Mouse (Mus musculus) midbrain, embryonic 14.5 days (tissue): Measurements from ENCODE around the gene Chrm3. TPM values are rescaled to one million over a fixed set of nuclear protein-coding genes. Genes with fewer than 3 reads are reported as not detected.

Experiments used
- ATAC-seq: fragments of 200-750 bp; cut with Nextera tagmentation; 2 replicates; pipeline ENCODE4 v1.8.0; 2017; ENCODE audit warnings: moderate number of reproducible peaks, moderate library complexity; ENCODE audit not compliant: low FRiP score, low TSS enrichment
- DNase-seq: peaks from one replicate; pipeline ENCODE4 v3.0.0-alpha.2; 2015
- H3K27ac ChIP-seq: fragments of 300-500 bp; sonication (generic); replicated peaks from 2 replicates; pipeline ENCODE4 v1.5.1; 2014; ENCODE audit warnings: mild to moderate bottlenecking, low read depth, low read length, moderate library complexity
- H3K27me3 ChIP-seq: fragments of 300-500 bp; sonication (generic); 2 replicates; pipeline ENCODE4 v1.6.1; 2014; ENCODE audit warnings: low read length, control low read depth, mixed read lengths; ENCODE audit not compliant: control insufficient read depth, insufficient read depth
- H3K36me3 ChIP-seq: fragments of 300-500 bp; sonication (generic); 2 replicates; pipeline ENCODE4 v1.6.1; 2014; ENCODE audit warnings: low read length, control low read depth; ENCODE audit not compliant: control insufficient read depth, insufficient read depth
- H3K4me1 ChIP-seq: fragments of 300-500 bp; sonication (generic); 2 replicates; pipeline ENCODE4 v1.6.1; 2014; ENCODE audit warnings: mild to moderate bottlenecking, antibody characterized with exemption, low read length, control low read depth; ENCODE audit not compliant: control insufficient read depth, insufficient read depth
- H3K4me2 ChIP-seq: fragments of 300-500 bp; sonication (generic); 2 replicates; pipeline ENCODE4 v1.6.1; 2014; ENCODE audit warnings: mild to moderate bottlenecking, low read length, moderate library complexity
- H3K4me3 ChIP-seq: fragments of 300-500 bp; sonication (generic); replicated peaks from 2 replicates; pipeline ENCODE4 v1.5.1; 2014; ENCODE audit warnings: low read depth, low read length
- H3K9ac ChIP-seq: fragments of 300-500 bp; sonication (generic); replicated peaks from 2 replicates; pipeline ENCODE4 v1.6.1; 2014; ENCODE audit warnings: mild to moderate bottlenecking, low read length, moderate library complexity
- H3K9me3 ChIP-seq: fragments of 300-500 bp; sonication (generic); 2 replicates; pipeline ENCODE4 v1.6.1; 2016; ENCODE audit warnings: low read length, control low read depth, mixed read lengths; ENCODE audit not compliant: control insufficient read depth
- WGBS: fragments of 180-500 bp; shearing (Covaris S2); extraction: QIAGEN DNeasy Blood & Tissue Kit; methylation state at CpG from one replicate; pipeline ENCODE4 v1.1.7; 2014; 5-methylcytosine and 5-hydroxymethylcytosine counted together
- polyA plus RNA-seq: library from polyadenylated mRNA; unstranded; fragments of >200 nt; fragmentation: Nextera tagmentation; extraction: Ambion mirVana; gene quantifications from 2 replicates; pipeline ENCODE4 v1.2.1, GENCODE M21; 2014

The Chrm3 gene
- polyA plus RNA-seq, 1 experiment from 2014 or later: 2.7 TPM

DNA sequence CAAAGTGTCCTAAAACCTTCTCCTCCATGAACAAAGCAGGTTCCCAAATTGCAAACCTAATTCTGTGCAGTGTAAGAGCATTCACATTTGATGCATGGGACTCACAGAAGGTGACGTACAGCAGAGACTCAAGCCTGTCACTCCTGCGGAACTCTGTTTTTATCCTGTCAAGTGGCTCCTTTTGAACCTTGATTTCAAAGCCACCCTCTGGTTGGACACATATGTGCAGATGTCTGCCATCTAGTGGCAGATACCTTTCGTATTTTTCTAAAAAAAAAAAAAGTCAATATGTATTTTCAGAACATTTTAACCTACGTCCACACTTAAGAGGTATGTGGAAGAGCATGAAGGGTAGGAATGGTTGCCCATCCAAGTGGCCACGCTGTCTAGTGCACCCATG, 16.3 kb downstream of the Chrm3 start:
- 75% methylated on average over 5 of the region's 5 CpGs for WGBS
- no peak for ATAC-seq
- Histone ChIP-seq H3K4me3 (no peak overlapping the region), H3K27ac (no peak overlapping the region), H3K36me3 (no peaks in the 10 kb centered on the region), H3K4me1 (no peaks in the 10 kb centered on the region), H3K4me2 (no peak overlapping the region), H3K9ac (no peak overlapping the region), H3K27me3 (no peaks in the 10 kb centered on the region), H3K9me3 (no peaks in the 10 kb centered on the region)
- DNase-seq: no peak

DNA sequence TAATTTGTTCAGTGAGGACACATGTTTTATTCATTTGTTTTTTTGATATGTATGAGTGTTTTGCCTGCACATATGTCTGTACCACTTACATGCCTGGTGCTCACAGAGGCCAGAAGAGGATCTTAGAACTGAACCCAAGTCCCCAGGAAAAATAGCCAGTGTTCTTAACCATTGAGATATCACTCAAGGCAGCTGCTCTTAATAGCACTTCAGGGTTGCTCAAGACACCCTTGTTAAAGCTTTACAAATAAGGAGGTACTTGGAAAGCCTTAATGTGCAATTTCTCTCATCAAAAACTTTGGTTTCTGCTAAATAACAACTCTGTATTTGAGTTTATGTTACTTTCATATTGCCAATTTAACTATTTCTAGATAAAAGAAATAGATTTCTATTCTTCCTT, 25.1 kb downstream of the Chrm3 start:
- ATAC-seq (no peak), DNase-seq (no peak)
- Histone ChIP-seq H3K9me3 (no peaks in the 10 kb centered on the region), H3K4me2 (no peak overlapping the region), H3K36me3 (no peaks in the 10 kb centered on the region), H3K4me3 (no peak overlapping the region), H3K27me3 (no peaks in the 10 kb centered on the region), H3K4me1 (no peaks in the 10 kb centered on the region), H3K9ac (no peak overlapping the region), H3K27ac (no peak overlapping the region)

DNA sequence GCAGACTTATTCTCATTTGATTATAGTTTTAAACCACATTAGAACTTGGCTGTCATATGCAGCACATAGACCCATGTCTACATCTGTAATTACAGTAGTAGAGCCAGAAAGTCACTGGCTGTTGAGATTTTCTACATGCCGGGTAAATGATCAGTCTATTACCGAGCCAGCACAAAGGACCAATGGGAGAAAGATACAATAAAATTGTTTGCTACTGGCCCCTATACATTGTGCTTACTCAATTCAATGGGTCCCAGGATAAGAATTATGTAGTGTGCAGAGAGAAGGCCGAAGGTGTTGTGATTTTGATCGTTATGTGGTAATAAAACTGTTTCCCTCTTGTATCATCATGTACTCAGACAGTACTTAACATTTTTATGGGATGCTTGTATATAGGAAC, 27.9 kb downstream of the Chrm3 start:
- Histone ChIP-seq H3K27me3 (no peaks in the 10 kb centered on the region), H3K9ac (no peak overlapping the region), H3K4me1 (no peaks in the 10 kb centered on the region), H3K36me3 (no peaks in the 10 kb centered on the region), H3K4me2 (no peak overlapping the region), H3K4me3 (no peak overlapping the region), H3K9me3 (no peaks in the 10 kb centered on the region), H3K27ac (no peak overlapping the region)
- DNase-seq: no peak
- 97% methylated on average over 4 of the region's 4 CpGs for WGBS
- ATAC-seq: no peak

DNA sequence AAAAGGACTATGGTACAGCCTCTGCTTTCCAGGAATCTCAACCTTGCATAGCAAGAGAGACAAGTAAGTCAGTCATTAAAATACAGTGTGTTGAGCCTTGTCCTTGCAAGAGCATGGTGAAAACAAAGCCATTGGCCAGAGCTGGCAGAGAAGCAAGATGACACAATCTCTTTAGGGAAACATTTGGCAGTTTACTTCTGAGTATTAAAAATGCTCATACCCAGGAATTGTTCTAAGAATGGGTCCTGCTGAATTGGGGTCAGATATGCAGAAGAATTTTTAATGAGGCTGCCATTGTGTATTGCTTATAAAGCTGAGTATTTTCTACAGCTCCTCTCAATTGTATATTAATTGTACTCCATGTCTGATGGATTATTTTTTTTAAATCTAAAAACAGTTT, 50.8 kb downstream of the Chrm3 start:
- ATAC-seq: no peak
- Histone ChIP-seq H3K4me3 (no peak overlapping the region), H3K27me3 (no peaks in the 10 kb centered on the region), H3K9ac (no peak overlapping the region), H3K27ac (no peak overlapping the region), H3K9me3 (no peaks in the 10 kb centered on the region), H3K36me3 (no peaks in the 10 kb centered on the region), H3K4me1 (no peaks in the 10 kb centered on the region), H3K4me2 (no peak overlapping the region)
- DNase-seq: no peak

DNA sequence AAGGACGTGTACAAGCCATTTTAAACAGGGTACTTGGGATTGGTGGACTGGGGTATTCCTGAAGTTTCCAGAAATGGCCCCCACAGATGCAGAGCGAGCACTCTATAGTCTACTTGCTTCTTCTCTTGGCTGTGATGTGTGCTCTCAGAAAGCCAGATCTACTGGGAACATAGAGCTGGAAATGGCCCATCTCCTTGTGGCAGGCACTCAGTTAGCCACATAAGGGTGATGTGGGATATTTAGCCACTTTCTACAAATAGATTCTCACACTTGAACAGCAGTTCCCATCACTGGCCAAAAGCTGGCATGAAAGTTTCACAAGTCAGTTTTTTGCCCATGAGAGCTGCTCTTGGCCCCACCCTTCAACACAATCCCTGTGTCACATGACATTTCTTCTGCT, 65.5 kb downstream of the Chrm3 start:
- ATAC-seq (no peak), DNase-seq (no peak)
- 83% methylated on average over 2 of the region's 2 CpGs for WGBS
- H3K4me1 ChIP-seq: no peaks in the 10 kb centered on the region
- no peak overlapping the region for H3K4me3 ChIP-seq
- H3K36me3 ChIP-seq: no peaks in the 10 kb centered on the region
- H3K27ac ChIP-seq: no peak overlapping the region
- no peaks in the 10 kb centered on the region for H3K9me3 ChIP-seq
- no peak overlapping the region for H3K4me2 ChIP-seq
- no peak overlapping the region for H3K9ac ChIP-seq
- no peaks in the 10 kb centered on the region for H3K27me3 ChIP-seq

DNA sequence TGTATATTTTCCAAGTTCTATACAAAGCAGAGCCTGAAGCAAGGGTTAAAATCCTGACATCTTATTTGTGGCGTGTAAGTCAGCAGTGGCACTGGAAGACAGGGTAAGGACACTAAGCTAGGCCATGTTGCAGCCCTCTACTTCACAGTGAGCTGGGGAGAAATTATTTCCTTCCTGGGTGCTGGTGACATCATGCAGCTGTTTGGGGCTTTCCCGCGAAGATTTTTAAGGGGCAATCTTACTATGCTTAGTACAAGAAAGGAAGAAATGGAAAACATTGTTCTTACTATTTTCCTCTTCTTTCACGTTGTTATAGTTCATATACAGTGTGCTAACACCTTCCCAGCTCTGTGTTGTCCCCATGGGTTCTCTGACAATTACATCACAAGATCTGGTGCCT, 76.3 kb downstream of the Chrm3 start:
- ATAC-seq (no peak), DNase-seq (no peak)
- Histone ChIP-seq H3K4me2 (no peak overlapping the region), H3K4me1 (no peaks in the 10 kb centered on the region), H3K27ac (no peak overlapping the region), H3K36me3 (no peaks in the 10 kb centered on the region), H3K9me3 (no peaks in the 10 kb centered on the region), H3K9ac (no peak overlapping the region), H3K27me3 (no peaks in the 10 kb centered on the region), H3K4me3 (no peak overlapping the region)
- WGBS: 86% methylated on average over 4 of the region's 4 CpGs

DNA sequence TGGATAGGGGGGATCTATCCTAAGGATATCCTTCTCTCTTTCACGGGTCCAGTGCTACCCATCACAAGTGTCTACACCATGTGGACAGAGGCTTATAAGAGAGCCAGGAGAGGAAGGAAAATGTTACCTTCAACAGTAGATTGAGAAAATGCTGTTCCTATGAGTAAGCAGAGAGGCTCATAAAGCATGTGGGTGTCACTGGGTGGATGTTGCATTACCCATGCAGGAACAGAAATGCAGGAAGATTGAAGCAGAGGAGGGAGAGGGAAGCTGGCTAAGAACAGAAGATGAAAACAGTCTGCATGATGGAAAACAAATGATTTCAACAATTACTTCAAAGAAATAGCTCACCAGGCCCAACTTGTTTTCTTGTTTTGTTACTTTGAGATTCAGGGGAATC, 85.7 kb downstream of the Chrm3 start:
- DNase-seq (no peak), ATAC-seq (no peak)
- Histone ChIP-seq H3K36me3 (no peaks in the 10 kb centered on the region), H3K4me2 (no peak overlapping the region), H3K4me3 (no peak overlapping the region), H3K4me1 (no peaks in the 10 kb centered on the region), H3K9me3 (no peaks in the 10 kb centered on the region), H3K9ac (no peak overlapping the region), H3K27ac (no peak overlapping the region), H3K27me3 (no peaks in the 10 kb centered on the region)
- 73% methylated on average over 1 of the region's 1 CpGs for WGBS

DNA sequence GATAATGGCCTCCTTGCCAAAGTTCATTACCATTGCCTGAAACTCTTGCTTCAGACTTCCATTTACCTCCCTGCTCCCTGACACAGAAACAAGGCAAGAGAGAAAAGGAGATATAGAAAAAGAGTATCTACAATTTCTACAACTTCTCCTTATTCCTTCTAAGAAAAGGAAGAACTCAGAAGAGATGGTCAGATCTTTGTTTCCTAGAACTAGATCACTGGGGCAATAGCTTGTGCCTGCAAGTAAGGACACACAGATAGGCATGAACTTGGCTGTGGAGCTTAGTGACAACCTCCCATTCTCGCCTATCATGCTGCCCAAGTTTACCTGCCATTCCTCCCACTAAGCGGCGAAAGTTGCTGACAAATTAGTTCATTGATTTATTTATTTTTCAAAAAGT, 96.9 kb downstream of the Chrm3 start:
- 89% methylated on average over 3 of the region's 3 CpGs for WGBS
- ATAC-seq (no peak), DNase-seq (no peak)
- Histone ChIP-seq H3K27me3 (no peaks in the 10 kb centered on the region), H3K4me3 (no peak overlapping the region), H3K9ac (no peak overlapping the region), H3K27ac (no peak overlapping the region), H3K36me3 (no peaks in the 10 kb centered on the region), H3K4me2 (no peak overlapping the region), H3K4me1 (no peaks in the 10 kb centered on the region), H3K9me3 (no peaks in the 10 kb centered on the region)

DNA sequence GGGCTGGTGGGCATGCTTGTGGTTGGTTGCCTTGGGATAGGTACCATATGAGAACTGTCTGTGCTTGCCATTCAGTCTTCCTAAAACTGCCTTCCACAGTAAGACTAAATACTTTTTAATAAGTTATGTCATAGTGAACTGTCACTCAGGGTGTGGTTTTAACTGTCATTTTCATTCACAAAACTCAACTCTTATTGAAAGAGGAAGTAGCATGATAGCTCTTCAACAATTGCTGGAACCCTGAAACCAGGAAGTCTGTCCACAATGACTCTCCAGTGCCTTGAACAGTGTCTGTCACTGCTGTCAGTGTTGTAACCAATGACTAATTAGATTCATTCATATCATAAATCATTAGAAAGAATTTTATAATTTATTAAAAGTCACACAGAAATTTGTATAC, 107.6 kb downstream of the Chrm3 start:
- no peaks in the 10 kb centered on the region for H3K36me3 ChIP-seq
- DNase-seq (no peak), ATAC-seq (no peak)
- no peak overlapping the region for H3K4me3 ChIP-seq
- no peak overlapping the region for H3K4me2 ChIP-seq
- H3K27ac ChIP-seq: no peak overlapping the region
- H3K9ac ChIP-seq: no peak overlapping the region
- no peaks in the 10 kb centered on the region for H3K4me1 ChIP-seq
- no peaks in the 10 kb centered on the region for H3K27me3 ChIP-seq
- no peaks in the 10 kb centered on the region for H3K9me3 ChIP-seq
